Mouse (Mus musculus) monocyte, adult 59 days (primary cell): ENCODE results near the gene Olfr102. TPM values are rescaled to one million over a fixed set of nuclear protein-coding genes. Genes with fewer than 3 reads are reported as not detected.

Experiments used
- total RNA-seq, 2 experiments: library from RNA; stranded (reverse); gene quantifications; one replicate each; pipeline ENCODE4 v1.2.4; 2023

The Olfr102 gene
- total RNA-seq: not detected

GRCm38 (mm10) chr17:37316954-37317353 is at the start of gene Olfr102:
Gene Olfr102 (minus strand): TSS chr17:37317054.

GRCm38 (mm10) chr17:37359282-37359681 is 42.4 kb upstream of the Olfr102 start, which contains the start of gene Olfr104-ps:
Gene Olfr104-ps (plus strand): TSS chr17:37359582.

DNA sequence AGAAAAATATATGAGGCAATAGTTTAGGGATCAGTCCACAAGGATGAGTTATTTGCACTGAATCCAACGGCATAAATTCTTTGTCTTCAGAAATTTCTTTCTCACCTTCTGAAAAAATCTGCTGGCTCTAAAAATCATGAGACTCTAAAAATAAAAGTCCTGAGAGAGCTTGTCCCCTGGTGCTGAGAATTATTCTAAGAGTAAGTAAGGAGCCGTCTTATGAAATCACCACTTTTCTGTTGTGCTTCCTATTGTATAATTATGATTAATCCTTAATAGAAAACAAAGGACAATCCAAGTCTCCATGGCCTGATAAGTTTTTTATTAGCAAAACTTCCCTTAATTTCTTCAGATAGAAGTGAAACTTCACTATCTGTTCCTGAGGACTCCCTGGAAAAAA is 22.7 kb upstream of the Olfr102 start, which contains the start of gene Olfr103:
TSS of gene Olfr103 (minus strand) at position 101 of the 400 bp plus-strand sequence.

DNA sequence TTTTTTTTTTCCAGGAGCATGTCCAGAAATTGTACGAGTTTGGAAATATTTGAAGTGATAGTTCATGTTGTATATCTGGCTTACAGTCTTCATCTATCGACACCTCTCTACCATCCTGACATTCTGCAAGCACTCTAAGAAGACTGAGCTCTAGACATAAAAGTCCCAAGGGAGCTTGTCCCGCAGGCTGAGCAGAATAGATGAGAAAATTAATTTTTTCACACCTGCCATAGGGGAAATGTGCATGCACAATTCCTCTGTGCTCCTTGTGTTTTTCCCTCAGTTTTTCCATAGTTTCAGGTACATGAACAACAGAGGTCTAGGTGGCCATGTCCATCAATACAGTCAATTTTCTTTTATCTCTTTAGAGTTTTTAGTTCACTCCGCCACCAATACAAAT is 12.6 kb downstream of the Olfr102 start, which contains the start of gene Olfr101:
TSS of gene Olfr101 (minus strand) at position 101 of the 400 bp plus-strand sequence.

GRCm38 (mm10) chr17:37283360-37283759 is 33.5 kb downstream of the Olfr102 start, which contains the start of gene Olfr99:
Gene Olfr99 (minus strand): TSS chr17:37283460.

GRCm38 (mm10) chr17:37270058-37270701 is 46.7 kb downstream of the Olfr102 start, which contains the start of gene H2-M3:
Gene H2-M3 (plus strand): TSS chr17:37270220.

DNA sequence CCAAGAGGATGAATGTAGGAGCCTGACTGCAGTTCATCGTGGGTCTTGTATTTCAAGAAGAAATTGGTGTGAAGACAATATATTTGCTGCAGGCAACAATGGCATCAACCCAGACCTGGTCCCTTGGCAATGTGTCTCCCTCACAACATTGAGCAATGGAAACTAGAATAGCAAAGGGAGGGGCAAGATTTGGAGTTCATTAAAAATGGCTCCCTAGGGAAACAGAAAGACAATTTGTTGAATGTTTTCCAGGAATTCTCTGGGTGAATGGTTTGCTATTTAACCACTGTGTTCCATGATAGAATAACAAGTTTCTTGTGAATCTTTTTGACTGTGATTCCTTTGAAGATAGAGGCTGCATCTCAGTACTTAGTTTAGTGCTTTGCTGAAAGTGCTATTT is 53.2 kb downstream of the Olfr102 start, which contains the start of gene Olfr98:
TSS of gene Olfr98 (minus strand) at position 124 of the 400 bp plus-strand sequence.

Other genes with a start within 250 kb of the Olfr102 start
- gene Olfr90, start 228.6 kb downstream of the Olfr102 start, total RNA-seq: under 1 TPM; 0.29 to 0.58 TPM
- gene Olfr91, start 218.8 kb downstream of the Olfr102 start, total RNA-seq: not detected
- gene Olfr92, start 197.0 kb downstream of the Olfr102 start, total RNA-seq: not detected
- not detected for gene Olfr93, start 155.6 kb downstream of the Olfr102 start, total RNA-seq
- 10 to 100 TPM in 1 of 2 experiments, 1 to 10 TPM in 1; 6.6 to 10.8 TPM for gene Ubd, start 123.2 kb downstream of the Olfr102 start, total RNA-seq
- not detected for gene Olfr94, start 116.1 kb downstream of the Olfr102 start, total RNA-seq
- gene Olfr95, start 103.9 kb downstream of the Olfr102 start, total RNA-seq: not detected
- gene Olfr96, start 96.9 kb downstream of the Olfr102 start, total RNA-seq: not detected
- not detected for gene Olfr97, start 79.7 kb downstream of the Olfr102 start, total RNA-seq
- not detected for gene Olfr98, start 53.3 kb downstream of the Olfr102 start, total RNA-seq
- gene H2-M3, start 46.8 kb downstream of the Olfr102 start, total RNA-seq: 10 to 100 TPM; 29.0 to 30.6 TPM
- gene Olfr99, start 33.6 kb downstream of the Olfr102 start, total RNA-seq: not detected
- gene Olfr101, start 12.7 kb downstream of the Olfr102 start, total RNA-seq: not detected
- not detected for gene Olfr103, start 22.6 kb upstream of the Olfr102 start, total RNA-seq
- gene Olfr104-ps, start 42.5 kb upstream of the Olfr102 start, total RNA-seq: not detected
- gene Olfr105-ps, start 62.0 kb upstream of the Olfr102 start, total RNA-seq: not detected
- not detected for gene Olfr106-ps, start 73.3 kb upstream of the Olfr102 start, total RNA-seq
- not detected for gene Olfr107, start 82.2 kb upstream of the Olfr102 start, total RNA-seq
- gene Olfr108, start 128.4 kb upstream of the Olfr102 start, total RNA-seq: not detected
- gene Olfr109, start 141.9 kb upstream of the Olfr102 start, total RNA-seq: not detected
- gene H2-M2, start 166.5 kb upstream of the Olfr102 start, total RNA-seq: 1 to 10 TPM; 7.7 to 9.7 TPM
- gene Olfr110, start 175.4 kb upstream of the Olfr102 start, total RNA-seq: under 1 TPM in 1 of 2 experiments, not detected in 1; 0.64 TPM
- gene Olfr111, start 191.0 kb upstream of the Olfr102 start, total RNA-seq: 1 to 10 TPM in 1 of 2 experiments, under 1 TPM in 1; 0.68 to 1.2 TPM